Mouse (Mus musculus) adrenal gland, postnatal 36 days (tissue): Measurements from ENCODE around the gene App. TPM values are rescaled to one million over a fixed set of nuclear protein-coding genes. Genes with fewer than 3 reads are reported as not detected.

Source experiments
- DNase-seq, 2 experiments: peaks; one replicate each; pipeline ENCODE4 v3.0.0; 2021; ENCODE audit warnings: mixed read lengths in 1 of 2
- total RNA-seq, 2 experiments: library from RNA; stranded (reverse); gene quantifications; 2 replicates each; pipeline ENCODE4 v1.2.3; 2021

Gene App
- total RNA-seq, 2 experiments from 2014 or later = 345 to 351 TPM

- no peak for DNase-seq
Measured at GRCm38 (mm10) chr16:84973446-84974175, 200.0 kb downstream of the App start.

GRCm38 (mm10) chr16:84971535-84972330, 201.8 kb downstream of the App start:
- DNase-seq = no peak

- no peak for DNase-seq
Measured at GRCm38 (mm10) chr16:84969026-84969425, 204.5 kb downstream of the App start.

GRCm38 (mm10) chr16:84966983-84967382, 206.6 kb downstream of the App start:
- DNase-seq = no peak

GRCm38 (mm10) chr16:84966096-84966495, 207.5 kb downstream of the App start:
- no peak for DNase-seq

- no peak for DNase-seq
Measured at GRCm38 (mm10) chr16:84963960-84964359, 209.6 kb downstream of the App start.

- no peak for DNase-seq
Measured at GRCm38 (mm10) chr16:84963527-84963926, 210.0 kb downstream of the App start.

GRCm38 (mm10) chr16:84957253-84957652, 216.3 kb downstream of the App start:
- no peak for DNase-seq

GRCm38 (mm10) chr16:84956690-84957089, 216.9 kb downstream of the App start:
- no peak for DNase-seq

GRCm38 (mm10) chr16:84955840-84956239, 217.7 kb downstream of the App start:
- DNase-seq = no peak

- peak; percentile 87 to 90 for DNase-seq
Measured at GRCm38 (mm10) chr16:84955204-84955839, 218.2 kb downstream of the App start.

- no peak for DNase-seq
Measured at GRCm38 (mm10) chr16:84931024-84931423, 242.5 kb downstream of the App start.

GRCm38 (mm10) chr16:84927827-84928226, 245.7 kb downstream of the App start:
- no peak for DNase-seq

- DNase-seq = no peak
Measured at GRCm38 (mm10) chr16:84919649-84920308, 253.8 kb downstream of the App start.

GRCm38 (mm10) chr16:84919087-84919486, 254.5 kb downstream of the App start:
- no peak for DNase-seq

- DNase-seq = no peak
Measured at GRCm38 (mm10) chr16:84916772-84917171, 256.8 kb downstream of the App start.

- DNase-seq = no peak
Measured at GRCm38 (mm10) chr16:84911477-84912165, 261.9 kb downstream of the App start.

GRCm38 (mm10) chr16:84902995-84903394, 270.6 kb downstream of the App start:
- DNase-seq = no peak
